Mouse (Mus musculus) cerebellum, postnatal 10 days (tissue): ENCODE data around the gene Sohlh1.
"Not testable (repeated sequence)": the region's sequence is repeated elsewhere in the genome, so short reads cannot be mapped to it uniquely, and the experiment has no call there.

Experiments
- DNase-seq, 2 experiments: peaks; one replicate each; pipeline ENCODE4 v3.0.0; 2021; ENCODE audit warnings: mixed read lengths in 2 of 2

Gene Sohlh1

DNA sequence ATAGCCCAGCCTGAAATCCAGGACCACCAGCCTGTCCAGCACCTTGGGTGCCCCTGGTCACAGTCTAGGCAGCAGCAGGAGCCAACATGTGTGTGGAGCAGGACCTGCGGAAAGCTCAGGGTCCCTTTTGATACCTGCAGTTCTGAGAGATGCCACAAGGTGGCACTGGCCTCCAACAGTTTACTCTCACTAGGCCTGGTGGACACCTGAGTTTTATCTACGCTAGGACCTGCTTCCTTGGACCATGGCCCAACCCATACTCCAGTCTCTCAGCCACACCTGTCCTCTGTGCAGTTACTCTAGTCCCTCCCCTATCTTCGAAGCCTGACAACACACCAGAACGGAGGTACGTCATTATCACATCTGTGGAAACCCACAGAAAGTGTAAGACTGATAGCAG, 10.8 kb downstream of the Sohlh1 start:
- DNase-seq, result peak; percentile 91 to 94

DNA sequence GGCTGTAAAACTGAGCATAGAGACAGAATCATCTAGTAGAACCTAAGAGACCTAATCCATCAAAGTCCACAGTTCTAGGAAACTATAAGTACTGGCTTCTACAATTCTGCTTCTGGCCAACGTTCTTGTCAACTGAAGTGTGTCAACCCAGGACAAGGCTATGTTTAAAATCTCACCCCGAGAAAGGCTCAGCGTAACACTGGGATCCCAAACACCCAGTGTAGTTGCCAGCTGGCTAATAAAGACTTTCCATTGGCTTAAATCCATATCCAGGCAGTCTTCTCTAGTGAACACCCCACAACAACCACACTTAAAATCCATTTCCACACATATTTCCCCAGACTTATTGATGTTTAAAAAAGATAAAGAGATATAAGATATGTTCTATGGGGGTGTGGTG, 16.3 kb downstream of the Sohlh1 start:
- DNase-seq, result no peak

DNA sequence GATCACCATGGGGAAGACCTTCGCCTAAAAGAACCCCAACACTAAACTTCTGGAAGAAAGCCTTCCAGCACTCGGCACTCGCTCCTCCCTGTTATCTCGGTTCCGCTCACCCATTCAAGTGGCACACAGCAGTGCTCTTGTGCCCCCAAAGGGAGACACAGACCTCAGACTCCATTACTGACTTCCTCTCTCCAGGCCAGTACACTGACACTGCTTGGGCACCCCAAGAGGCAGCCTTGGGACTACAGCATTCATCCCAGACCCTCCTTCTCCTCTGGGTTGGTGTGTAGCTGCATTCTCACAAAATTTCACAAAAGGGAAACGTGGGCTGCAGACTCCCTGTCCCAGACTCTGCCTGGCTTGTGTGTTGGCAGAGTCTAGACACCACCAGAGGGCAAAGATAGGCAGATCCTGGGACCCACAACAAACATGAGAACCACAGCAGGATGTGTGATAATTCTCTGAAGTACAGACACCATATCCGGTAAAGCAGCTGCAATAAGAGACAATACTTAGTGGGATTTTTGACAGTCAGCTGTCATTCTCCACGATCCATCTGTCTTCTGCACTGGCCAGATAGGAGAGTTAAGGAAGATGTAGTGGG, 18.6 kb downstream of the Sohlh1 start:
- DNase-seq, result no peak

DNA sequence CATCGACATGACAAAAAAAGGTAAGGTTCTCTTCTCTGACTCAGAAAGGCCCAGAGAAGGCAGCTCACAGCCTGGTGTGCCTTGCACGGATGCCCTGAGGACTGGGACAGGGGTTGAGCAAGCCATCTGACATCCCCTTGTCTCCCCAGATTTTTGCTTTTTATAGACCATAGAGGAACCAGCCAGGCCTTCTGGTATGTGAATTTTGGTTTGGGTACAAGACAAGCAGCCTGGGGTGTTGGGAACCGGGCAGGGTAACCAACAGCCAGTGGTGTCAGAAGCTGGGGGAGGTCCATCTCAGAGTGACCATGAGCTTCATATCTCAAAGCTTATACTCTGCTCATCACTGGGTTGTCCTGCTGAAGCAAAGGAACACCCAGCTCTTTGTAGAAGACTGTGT, 22.3 kb downstream of the Sohlh1 start:
- peak in 1 of 2 experiments; percentile 0 for DNase-seq

DNA sequence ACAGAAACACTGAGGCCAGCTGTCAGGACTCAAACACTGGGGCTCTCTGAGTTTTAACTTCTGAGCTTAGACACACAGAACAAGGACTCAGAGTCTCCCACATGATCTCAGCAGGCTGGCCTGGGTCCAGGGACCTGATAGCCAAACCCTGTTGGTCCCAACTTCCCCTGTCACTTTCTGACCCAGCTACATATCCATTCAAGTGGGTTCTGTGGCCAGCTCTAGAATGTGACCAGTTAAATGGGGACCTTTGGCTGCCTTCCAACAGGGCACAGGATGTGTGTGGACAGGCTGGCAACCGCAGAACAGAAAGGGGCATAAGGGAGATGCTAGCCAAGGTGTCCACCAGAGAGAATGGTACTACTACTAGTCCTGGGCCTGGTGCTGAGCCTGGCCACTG, 24.2 kb downstream of the Sohlh1 start, which contains the start of gene Lcn9:
Gene Lcn9 (plus strand): TSS at position 348 of the 400 bp plus-strand sequence.
- peak; percentile 59 to 61 for DNase-seq

DNA sequence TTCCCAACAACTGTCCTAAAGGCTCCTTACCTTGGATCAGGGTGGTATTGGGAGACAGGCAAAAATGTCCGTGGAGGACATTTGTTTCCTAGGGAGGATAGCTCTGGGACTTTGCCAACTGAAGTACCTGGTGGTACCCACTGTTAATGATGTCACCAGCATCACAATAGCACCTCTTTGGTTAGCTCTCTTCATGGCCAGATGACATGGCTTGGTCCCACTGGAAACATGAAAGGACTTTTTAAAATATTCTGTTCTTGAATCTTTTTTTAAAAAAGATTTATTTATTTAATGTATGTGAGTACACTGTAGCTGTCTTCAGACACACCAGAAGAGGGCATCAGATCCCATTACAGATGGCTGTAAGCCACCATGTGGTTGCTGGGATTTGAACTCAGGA, 31.3 kb downstream of the Sohlh1 start, which contains the start of gene Glt6d1:
Gene Glt6d1 (minus strand): TSS at position 101 of the 400 bp plus-strand sequence.
- DNase-seq, result not testable (repeated sequence)

DNA sequence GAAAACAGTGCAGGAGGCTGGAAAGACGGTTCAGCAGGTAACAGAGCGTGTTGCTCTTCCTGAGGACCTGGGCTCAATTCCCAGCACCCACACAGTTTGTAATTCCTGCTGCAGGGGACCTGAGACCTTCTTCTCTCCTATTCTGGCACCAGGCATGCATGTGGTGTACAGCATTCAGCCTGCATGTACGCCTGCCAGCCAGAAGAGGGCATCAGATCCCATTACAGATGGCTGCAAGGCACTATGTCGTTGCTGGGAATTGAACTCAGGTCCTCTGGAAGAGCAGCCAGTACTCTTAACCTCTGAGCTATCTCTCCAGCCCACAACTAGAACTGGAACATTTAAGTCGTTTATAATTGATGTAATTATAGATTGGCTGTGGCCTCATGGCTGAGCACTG, 33.7 kb downstream of the Sohlh1 start:
- DNase-seq, result no peak

DNA sequence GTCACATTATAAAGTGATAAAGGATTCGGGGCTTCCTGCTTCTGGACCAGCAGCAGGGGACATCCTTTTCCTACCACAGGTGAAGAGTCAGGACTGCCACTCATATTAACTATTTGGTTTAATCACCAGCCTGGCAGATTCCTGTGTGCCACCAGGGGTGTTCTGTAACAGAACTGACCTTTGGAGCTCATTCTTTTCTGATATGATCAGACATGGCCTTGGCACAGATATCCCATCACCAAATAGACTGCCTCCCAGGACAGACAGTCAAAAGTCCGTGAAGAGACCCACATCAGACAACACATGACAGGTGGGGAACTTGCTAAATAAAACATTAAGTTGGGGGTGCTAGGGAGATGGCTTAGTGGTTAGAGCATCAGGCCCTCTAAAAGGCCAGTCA, 35.3 kb downstream of the Sohlh1 start:
- no peak for DNase-seq

DNA sequence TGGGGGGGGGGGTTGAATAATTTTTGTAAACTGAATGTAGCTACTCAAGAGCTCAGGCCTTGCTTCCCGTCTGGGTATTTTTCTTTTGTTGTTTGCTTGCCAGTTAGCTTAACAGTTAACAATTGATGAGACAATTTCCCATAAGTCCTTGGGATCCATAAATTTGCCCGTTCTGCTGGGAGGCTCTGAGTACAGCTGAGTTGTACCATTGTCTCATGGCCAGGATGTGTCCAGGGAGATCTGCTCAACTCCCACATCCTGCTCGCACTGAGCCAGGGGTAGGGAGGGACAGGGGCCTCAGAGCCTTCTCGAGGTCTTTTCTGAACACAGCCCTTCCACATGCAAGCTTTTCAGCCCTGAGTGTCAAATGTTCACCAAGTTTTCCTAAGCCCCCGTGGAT, 49.0 kb downstream of the Sohlh1 start:
- DNase-seq, result no peak

DNA sequence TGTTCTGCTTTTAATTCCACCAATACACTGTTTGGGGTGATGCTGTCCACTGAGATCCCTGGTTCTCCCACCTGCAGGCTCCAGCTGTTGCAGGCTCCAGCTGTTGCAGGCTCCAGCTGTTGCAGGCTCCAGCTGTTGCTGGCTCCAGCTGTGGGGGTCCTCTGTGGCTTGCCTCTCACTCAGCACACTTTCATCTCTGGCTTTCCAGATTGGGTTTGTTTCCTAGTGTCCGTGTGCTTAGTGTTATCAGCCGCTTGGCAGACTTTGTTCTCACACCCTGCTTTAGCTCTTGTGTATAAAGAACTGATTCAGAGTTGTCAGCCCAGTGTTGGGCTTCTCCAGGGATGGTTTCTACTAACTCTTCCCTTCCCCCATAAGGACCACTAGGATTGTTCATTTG, 49.4 kb downstream of the Sohlh1 start:
- no peak for DNase-seq
